Mouse (Mus musculus): Measurements from ENCODE around the gene Zc3hc1. TPM values are rescaled to one million over a fixed set of nuclear protein-coding genes. Genes with fewer than 3 reads are reported as not detected.

Zc3hc1 gene
- polyA plus RNA-seq, 1 experiment from 2014 or later = 23.6 TPM

DNA sequence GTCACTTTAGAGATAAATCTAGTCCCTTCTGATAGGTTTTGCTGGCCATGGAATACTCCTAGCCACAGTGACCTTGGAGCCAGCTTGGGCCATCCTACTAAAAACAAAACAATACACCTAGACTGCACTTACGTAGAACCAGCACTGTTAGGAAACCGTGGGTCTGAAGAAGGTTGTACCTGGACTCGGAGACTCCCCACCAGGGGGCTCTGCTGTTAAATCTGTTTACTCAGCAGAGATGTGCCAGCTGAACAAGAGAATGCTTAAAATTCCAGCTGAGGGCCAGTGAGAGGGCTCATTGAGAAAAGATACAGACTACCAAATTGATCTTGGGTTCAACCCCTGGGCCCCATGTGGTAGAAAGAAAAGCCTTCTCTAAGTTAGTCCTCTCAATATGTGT is 9.7 kb downstream of the Zc3hc1 start:
- 51% methylated on average over 3 of the region's 3 CpGs for WGBS
- TF ChIP-seq EP300 (IDR thresholded peaks at IDR 0.05) = no peak
- peak; percentile 10; the same call in 1 of the 2 replicates for TF ChIP-seq CTCF (IDR thresholded peaks at IDR 0.05)
- Histone ChIP-seq H3K4me3 (ENCODE audit: low read depth, low read length) (no peak overlapping the region), H3K9ac (replicated peaks; ENCODE audit: low read depth) (no peak overlapping the region), H3K9me3 (ENCODE audit: low read length) (no peaks in the 10 kb centered on the region), H3K4me2 (replicated peaks; ENCODE audit: low read depth, low read length) (no peak overlapping the region), H3K36me3 (ENCODE audit: insufficient read depth, low read length) (peaks cover 17% of the 10 kb centered on the region), H3K4me1 (ENCODE audit: insufficient read depth, low read depth, low read length) (no peaks in the 10 kb centered on the region), H3K27me3 (replicated peaks; ENCODE audit: insufficient read depth, low read length) (no peaks in the 10 kb centered on the region), H3K27ac (ENCODE audit: low read length) (no peak overlapping the region)
- no peak for ATAC-seq
- DNase-seq (ENCODE audit: low spot score) = no peak

DNA sequence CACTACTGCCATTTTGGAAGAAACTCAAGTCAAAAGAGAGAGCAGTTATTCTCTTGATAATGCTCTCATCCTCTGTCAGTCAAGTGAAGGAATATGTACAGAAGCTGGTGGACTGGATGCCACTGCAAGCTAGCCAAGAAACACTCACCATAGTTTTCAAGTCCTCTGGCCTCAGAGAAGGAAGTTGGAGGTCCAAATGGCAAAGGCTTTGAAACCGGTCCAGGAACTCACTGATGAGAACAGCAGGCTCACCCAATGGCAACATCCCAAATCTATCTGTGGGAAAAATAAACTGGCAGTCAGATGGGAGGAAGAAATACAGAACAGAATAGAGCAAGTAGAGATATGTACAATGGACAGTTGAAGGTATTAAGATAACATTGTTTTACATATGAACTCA is 15.0 kb downstream of the Zc3hc1 start:
- Histone ChIP-seq H3K4me2 (replicated peaks; ENCODE audit: low read depth, low read length) (no peak overlapping the region), H3K4me1 (ENCODE audit: insufficient read depth, low read depth, low read length) (no peaks in the 10 kb centered on the region), H3K9ac (replicated peaks; ENCODE audit: low read depth) (no peak overlapping the region), H3K27ac (ENCODE audit: low read length) (peak overlapping the region; percentile 12; the same call in 1 of the 2 replicates), H3K27me3 (replicated peaks; ENCODE audit: insufficient read depth, low read length) (no peaks in the 10 kb centered on the region), H3K4me3 (ENCODE audit: low read depth, low read length) (no peak overlapping the region), H3K36me3 (ENCODE audit: insufficient read depth, low read length) (peaks cover 20% of the 10 kb centered on the region; the same call in 1 of the 2 replicates), H3K9me3 (ENCODE audit: low read length) (no peaks in the 10 kb centered on the region)
- TF ChIP-seq CTCF (IDR thresholded peaks at IDR 0.05) (no peak), EP300 (IDR thresholded peaks at IDR 0.05) (no peak)
- DNase-seq (ENCODE audit: low spot score) (peak; percentile 26), ATAC-seq (no peak)
- 52% methylated on average over 1 of the region's 1 CpGs for WGBS

DNA sequence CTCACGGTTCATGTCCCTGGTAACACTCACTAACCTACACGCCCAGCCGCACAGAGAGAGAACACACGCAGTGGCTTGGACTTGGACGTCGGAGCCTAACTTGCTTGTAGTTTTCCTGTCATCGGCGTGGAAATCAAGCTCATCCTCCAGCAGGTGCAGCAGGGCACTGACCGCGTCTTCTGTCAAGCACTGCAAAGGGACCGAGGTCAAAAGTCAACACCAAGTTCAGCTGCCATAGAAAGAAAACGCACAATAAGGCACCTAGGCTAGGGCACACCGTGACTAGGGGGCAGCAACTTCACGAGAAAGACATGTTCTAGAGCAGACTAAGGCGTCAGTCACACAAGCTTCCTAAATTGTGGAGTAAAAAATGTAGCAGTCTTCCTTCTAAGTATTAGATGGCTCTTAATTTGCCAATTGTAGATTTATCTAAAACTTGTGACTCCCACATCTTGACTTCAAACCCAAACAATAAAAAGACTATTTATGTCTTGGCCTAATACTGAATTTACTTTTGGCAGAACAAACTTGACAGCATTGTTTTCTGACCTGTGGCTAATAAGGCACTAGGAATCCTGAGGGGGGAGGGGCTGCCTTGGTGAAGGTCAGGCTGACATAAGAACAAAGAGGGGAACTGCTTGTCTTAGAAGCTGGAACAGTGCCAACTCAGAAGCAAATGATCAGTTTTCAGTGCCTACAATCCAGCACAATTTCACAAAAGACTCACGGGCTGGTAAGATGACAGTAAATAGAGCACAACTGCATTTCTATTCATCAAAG is 15.9 kb downstream of the Zc3hc1 start:
- DNase-seq (ENCODE audit: low spot score) (peak; percentile 69), ATAC-seq (peak; percentile 66)
- no peaks in the 10 kb centered on the region for H3K9me3 ChIP-seq (ENCODE audit: low read length)
- TF ChIP-seq CTCF (IDR thresholded peaks at IDR 0.05) (no peak; the same call in 1 of the 2 replicates), EP300 (IDR thresholded peaks at IDR 0.05) (no peak)
- peaks cover 16% of the 10 kb centered on the region; the same call in 1 of the 2 replicates for H3K36me3 ChIP-seq (ENCODE audit: insufficient read depth, low read length)
- no peaks in the 10 kb centered on the region for H3K4me1 ChIP-seq (ENCODE audit: insufficient read depth, low read depth, low read length)
- no peak overlapping the region for H3K9ac ChIP-seq (replicated peaks; ENCODE audit: low read depth)
- 72% methylated on average over 16 of the region's 16 CpGs for WGBS
- H3K4me3 ChIP-seq (ENCODE audit: low read depth, low read length) = no peak overlapping the region
- no peak overlapping the region for H3K4me2 ChIP-seq (replicated peaks; ENCODE audit: low read depth, low read length)
- no peaks in the 10 kb centered on the region for H3K27me3 ChIP-seq (replicated peaks; ENCODE audit: insufficient read depth, low read length)
- 0 out of 2 replicates have a peak overlapping the region, but pooled peaks have one; percentile 12 for H3K27ac ChIP-seq (ENCODE audit: low read length)

DNA sequence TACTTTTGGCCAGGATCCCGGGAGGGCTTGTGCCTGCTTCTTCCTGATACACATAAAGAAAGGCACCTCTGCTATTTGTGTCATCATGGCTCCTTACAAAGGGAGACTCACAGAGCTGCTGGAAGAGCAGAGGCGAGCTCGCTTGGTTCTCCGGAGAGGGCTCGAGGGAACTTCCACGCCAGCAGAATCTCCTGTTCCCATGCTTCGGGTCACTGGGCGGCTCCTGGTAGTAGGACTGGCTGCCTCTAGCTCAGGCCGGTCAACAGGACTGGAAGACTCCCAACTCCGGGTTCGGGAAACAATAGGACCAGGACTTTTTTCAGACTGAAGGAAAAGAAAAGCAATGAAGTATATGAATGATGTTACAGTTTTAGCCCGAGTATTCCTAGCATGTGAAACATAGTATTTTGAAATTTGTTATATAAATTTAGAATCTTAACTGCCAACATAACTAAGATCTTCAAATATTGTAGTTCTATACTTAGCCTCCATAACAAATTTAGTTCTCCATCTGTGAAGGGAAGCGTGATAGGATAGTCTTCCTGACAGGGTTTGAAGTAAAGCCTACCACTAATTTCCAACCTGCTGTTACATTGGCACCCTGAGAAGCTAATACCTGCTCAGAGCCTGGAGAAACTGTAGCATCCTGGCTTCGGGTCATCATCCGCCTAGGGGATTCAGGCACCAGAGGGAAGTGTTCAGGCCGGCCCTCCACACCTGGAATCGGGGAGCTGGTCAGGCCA is 18.0 kb downstream of the Zc3hc1 start:
- H3K4me2 ChIP-seq (replicated peaks; ENCODE audit: low read depth, low read length) = no peak overlapping the region
- no peak overlapping the region for H3K27ac ChIP-seq (ENCODE audit: low read length)
- no peak for TF ChIP-seq EP300 (IDR thresholded peaks at IDR 0.05)
- TF ChIP-seq CTCF (IDR thresholded peaks at IDR 0.05) = no peak
- peaks cover 11% of the 10 kb centered on the region; the same call in 1 of the 2 replicates for H3K36me3 ChIP-seq (ENCODE audit: insufficient read depth, low read length)
- DNase-seq (ENCODE audit: low spot score) = no peak
- H3K4me1 ChIP-seq (ENCODE audit: insufficient read depth, low read depth, low read length) = no peaks in the 10 kb centered on the region
- H3K4me3 ChIP-seq (ENCODE audit: low read depth, low read length) = no peak overlapping the region
- H3K9ac ChIP-seq (replicated peaks; ENCODE audit: low read depth) = no peak overlapping the region
- no peaks in the 10 kb centered on the region for H3K27me3 ChIP-seq (replicated peaks; ENCODE audit: insufficient read depth, low read length)
- H3K9me3 ChIP-seq (ENCODE audit: low read length) = no peaks in the 10 kb centered on the region
- WGBS = 94% methylated on average over 17 of the region's 17 CpGs
- no peak for ATAC-seq

DNA sequence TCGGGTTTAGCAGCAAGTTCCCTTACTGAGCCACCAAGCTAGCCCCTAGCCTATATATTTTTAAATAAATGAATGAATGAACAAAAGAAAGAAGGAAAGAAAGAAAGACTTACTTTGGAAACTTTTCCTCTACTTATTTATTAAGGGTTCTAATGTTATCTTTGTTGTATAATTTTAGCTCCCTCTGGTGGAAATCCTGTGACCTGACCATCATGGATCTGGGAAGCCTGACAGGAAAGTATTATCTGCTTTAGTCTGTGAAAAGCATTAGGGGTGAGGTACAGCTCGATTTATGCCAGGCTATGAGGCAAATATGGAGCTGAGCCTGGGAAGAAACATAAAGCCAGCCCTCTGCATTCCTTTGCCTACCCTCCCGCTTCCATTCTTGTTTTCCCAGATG is 21.5 kb downstream of the Zc3hc1 start:
- no peak overlapping the region for H3K4me2 ChIP-seq (replicated peaks; ENCODE audit: low read depth, low read length)
- ATAC-seq = no peak
- H3K27me3 ChIP-seq (replicated peaks; ENCODE audit: insufficient read depth, low read length) = no peaks in the 10 kb centered on the region
- 80% methylated on average over 3 of the region's 3 CpGs for WGBS
- H3K9ac ChIP-seq (replicated peaks; ENCODE audit: low read depth) = no peak overlapping the region
- no peak for DNase-seq (ENCODE audit: low spot score)
- H3K4me1 ChIP-seq (ENCODE audit: insufficient read depth, low read depth, low read length) = no peaks in the 10 kb centered on the region
- no peak for TF ChIP-seq EP300 (IDR thresholded peaks at IDR 0.05)
- peak; percentile 46 for TF ChIP-seq CTCF (IDR thresholded peaks at IDR 0.05)
- no peaks in the 10 kb centered on the region for H3K9me3 ChIP-seq (ENCODE audit: low read length)
- H3K4me3 ChIP-seq (ENCODE audit: low read depth, low read length) = no peak overlapping the region
- H3K36me3 ChIP-seq (ENCODE audit: insufficient read depth, low read length) = peaks cover 15% of the 10 kb centered on the region; the same call in 1 of the 2 replicates
- H3K27ac ChIP-seq (ENCODE audit: low read length) = no peak overlapping the region

DNA sequence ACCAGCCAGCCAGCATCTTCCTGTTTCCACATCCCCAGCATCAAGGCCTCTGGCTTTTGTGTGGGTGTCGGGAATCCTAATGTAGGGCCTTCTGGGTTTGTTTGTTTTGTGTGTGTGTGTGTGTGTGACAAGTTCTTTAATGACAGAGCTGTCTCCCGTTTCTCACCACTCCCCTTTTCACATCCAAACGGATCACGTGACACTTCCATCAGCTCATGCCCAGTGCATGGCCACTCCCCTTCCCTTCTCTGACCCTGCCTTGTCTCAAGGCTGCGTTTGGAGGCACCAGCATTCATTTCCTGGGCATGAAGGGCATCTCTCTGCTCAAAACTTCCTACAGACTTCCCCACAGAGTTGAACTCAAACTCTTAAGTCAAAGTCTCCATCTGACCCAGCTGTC is 27.0 kb downstream of the Zc3hc1 start:
- DNase-seq (ENCODE audit: low spot score) = peak; percentile 56

More for the DNA sequence above, 27.0 kb downstream of the Zc3hc1 start:
- H3K9ac ChIP-seq (replicated peaks; ENCODE audit: low read depth) = no peak overlapping the region
- no peaks in the 10 kb centered on the region for H3K27me3 ChIP-seq (replicated peaks; ENCODE audit: insufficient read depth, low read length)
- WGBS = 18% methylated on average over 5 of the region's 5 CpGs
- no peak overlapping the region for H3K27ac ChIP-seq (ENCODE audit: low read length)
- no peaks in the 10 kb centered on the region for H3K9me3 ChIP-seq (ENCODE audit: low read length)
- no peak overlapping the region for H3K4me3 ChIP-seq (ENCODE audit: low read depth, low read length)
- TF ChIP-seq EP300 (IDR thresholded peaks at IDR 0.05) = no peak
- no peak for TF ChIP-seq CTCF (IDR thresholded peaks at IDR 0.05)
- ATAC-seq = peak; percentile 65
- no peak overlapping the region for H3K4me2 ChIP-seq (replicated peaks; ENCODE audit: low read depth, low read length)
- H3K4me1 ChIP-seq (ENCODE audit: insufficient read depth, low read depth, low read length) = no peaks in the 10 kb centered on the region
- peaks cover 8% of the 10 kb centered on the region; the same call in 1 of the 2 replicates for H3K36me3 ChIP-seq (ENCODE audit: insufficient read depth, low read length)
